Mouse (Mus musculus): Measurements from ENCODE around the gene Taok3.

Taok3 gene

GRCm38 (mm10) chr5:117119777-117120488 is at the start of gene Taok3:
Gene Taok3 (plus strand): TSS chr5:117120129.
- DNase-seq (ENCODE audit: low spot score in 2 of 2): peak; percentile 99 to 100

GRCm38 (mm10) chr5:117087718-117088117 is 32.2 kb upstream of the Taok3 start:
- no peak for DNase-seq (ENCODE audit: low spot score in 2 of 2)

GRCm38 (mm10) chr5:117089147-117089546 is 30.8 kb upstream of the Taok3 start:
- DNase-seq (ENCODE audit: low spot score in 2 of 2): no peak

- DNase-seq (ENCODE audit: low spot score in 2 of 2): no peak
Observed at GRCm38 (mm10) chr5:117089786-117090185, 30.1 kb upstream of the Taok3 start.

- DNase-seq (ENCODE audit: low spot score in 2 of 2): no peak
Observed at GRCm38 (mm10) chr5:117094431-117094830, 25.5 kb upstream of the Taok3 start.

- peak in 1 of 2 experiments; percentile 36 for DNase-seq (ENCODE audit: low spot score in 2 of 2)
Observed at GRCm38 (mm10) chr5:117096716-117097115, 23.2 kb upstream of the Taok3 start.

- DNase-seq (ENCODE audit: low spot score in 2 of 2): no peak
Observed at GRCm38 (mm10) chr5:117099008-117099407, 20.9 kb upstream of the Taok3 start.

GRCm38 (mm10) chr5:117099742-117100141 is 20.2 kb upstream of the Taok3 start:
- no peak for DNase-seq (ENCODE audit: low spot score in 2 of 2)

- DNase-seq (ENCODE audit: low spot score in 2 of 2): no peak
Observed at GRCm38 (mm10) chr5:117103194-117103929, 16.6 kb upstream of the Taok3 start.

GRCm38 (mm10) chr5:117104329-117104728 is 15.6 kb upstream of the Taok3 start:
- DNase-seq (ENCODE audit: low spot score in 2 of 2): no peak

- DNase-seq (ENCODE audit: low spot score in 2 of 2): no peak
Observed at GRCm38 (mm10) chr5:117105761-117106160, 14.2 kb upstream of the Taok3 start.

- DNase-seq (ENCODE audit: low spot score in 2 of 2): no peak
Observed at GRCm38 (mm10) chr5:117108292-117108691, 11.6 kb upstream of the Taok3 start.

- DNase-seq (ENCODE audit: low spot score in 2 of 2): no peak
Observed at GRCm38 (mm10) chr5:117108731-117109130, 11.2 kb upstream of the Taok3 start.

GRCm38 (mm10) chr5:117109522-117109921 is 10.4 kb upstream of the Taok3 start:
- no peak for DNase-seq (ENCODE audit: low spot score in 2 of 2)

GRCm38 (mm10) chr5:117111064-117111773 is 8.7 kb upstream of the Taok3 start:
- no peak for DNase-seq (ENCODE audit: low spot score in 2 of 2)

- no peak for DNase-seq (ENCODE audit: low spot score in 2 of 2)
Observed at GRCm38 (mm10) chr5:117111774-117112112, 8.2 kb upstream of the Taok3 start.

- no peak for DNase-seq (ENCODE audit: low spot score in 2 of 2)
Observed at GRCm38 (mm10) chr5:117113330-117113729, 6.6 kb upstream of the Taok3 start.

GRCm38 (mm10) chr5:117114581-117115192 is 5.2 kb upstream of the Taok3 start:
- DNase-seq (ENCODE audit: low spot score in 2 of 2): no peak

- peak in 1 of 2 experiments; percentile 18 for DNase-seq (ENCODE audit: low spot score in 2 of 2)
Observed at GRCm38 (mm10) chr5:117115193-117115767, 4.6 kb upstream of the Taok3 start.

- peak; percentile 96 to 98 for DNase-seq (ENCODE audit: low spot score in 2 of 2)
Observed at GRCm38 (mm10) chr5:117115836-117116366, 4.0 kb upstream of the Taok3 start, which contains the start of gene Suds3. Gene Suds3 (minus strand): TSS chr5:117116113.

- no peak for DNase-seq (ENCODE audit: low spot score in 2 of 2)
Observed at GRCm38 (mm10) chr5:117116660-117117059, 3.3 kb upstream of the Taok3 start.
